Mouse (Mus musculus) right cerebral cortex, postnatal 25 days (tissue): ENCODE measurements around the gene Dnajb11.

Experiments
- DNase-seq: peaks from one replicate; pipeline ENCODE4 v3.0.0; 2022

Dnajb11 gene

DNA sequence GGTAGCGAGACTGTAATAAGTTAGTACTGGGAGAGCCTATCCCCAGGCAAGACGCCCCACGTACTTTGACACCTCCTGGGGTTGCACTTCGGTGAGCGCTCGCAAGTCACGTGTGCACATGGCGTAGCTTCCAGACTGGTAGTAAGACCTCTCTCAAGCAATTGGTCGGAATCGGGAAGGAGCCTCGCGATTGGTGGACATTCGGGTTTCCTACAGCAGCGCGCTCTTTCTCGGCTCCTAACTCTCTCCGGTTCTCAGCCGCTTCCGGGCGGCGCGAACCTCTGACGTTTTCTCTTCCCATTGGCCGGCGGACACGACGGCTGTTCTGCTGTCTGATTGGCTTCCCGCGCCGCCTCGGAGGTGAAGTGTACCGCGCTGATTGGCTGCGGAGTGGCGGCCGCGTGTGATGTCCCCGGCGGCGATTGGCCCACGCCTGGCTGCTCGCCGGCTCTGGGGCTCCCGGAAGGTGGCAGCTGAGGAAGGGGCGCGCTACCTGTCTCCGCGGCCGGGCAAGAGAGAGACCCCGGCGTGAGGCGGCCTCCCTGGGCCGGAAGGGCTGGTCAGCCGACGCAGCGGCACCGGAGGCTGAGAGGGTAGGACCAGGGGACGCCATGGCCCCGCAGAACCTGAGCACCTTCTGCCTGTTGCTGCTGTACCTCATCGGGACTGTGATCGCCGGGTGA lies at the start of gene Dnajb11, which contains the start of gene Tbccd1:
Gene Dnajb11 (plus strand): TSS at position 415 of the 683 bp plus-strand sequence.
Gene Tbccd1 (minus strand): TSS at position 239 of the 683 bp plus-strand sequence.
- peak; percentile 100 for DNase-seq

DNA sequence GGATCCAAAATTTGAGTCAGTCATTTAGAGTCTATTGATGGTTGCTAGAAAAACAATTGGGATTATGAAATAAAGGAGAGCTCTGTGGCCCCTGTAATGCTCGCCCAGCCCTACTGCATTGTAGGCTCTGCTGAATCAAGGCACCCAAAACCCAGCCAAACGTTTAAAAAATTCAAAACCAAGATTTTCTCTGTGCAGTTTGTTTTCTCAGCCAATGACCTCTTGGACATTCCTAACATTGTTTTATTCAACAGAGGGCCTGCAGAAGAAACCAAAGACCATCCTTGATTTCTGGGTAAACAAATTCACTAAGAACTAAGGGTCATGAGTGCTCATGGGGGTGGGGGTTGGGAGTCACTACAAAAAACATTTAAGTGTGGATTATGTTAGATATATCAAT lies 46.2 kb upstream of the Dnajb11 start, which contains the start of gene Crygs:
Gene Crygs (minus strand): TSS at position 101 of the 400 bp plus-strand sequence.
- no peak for DNase-seq

DNA sequence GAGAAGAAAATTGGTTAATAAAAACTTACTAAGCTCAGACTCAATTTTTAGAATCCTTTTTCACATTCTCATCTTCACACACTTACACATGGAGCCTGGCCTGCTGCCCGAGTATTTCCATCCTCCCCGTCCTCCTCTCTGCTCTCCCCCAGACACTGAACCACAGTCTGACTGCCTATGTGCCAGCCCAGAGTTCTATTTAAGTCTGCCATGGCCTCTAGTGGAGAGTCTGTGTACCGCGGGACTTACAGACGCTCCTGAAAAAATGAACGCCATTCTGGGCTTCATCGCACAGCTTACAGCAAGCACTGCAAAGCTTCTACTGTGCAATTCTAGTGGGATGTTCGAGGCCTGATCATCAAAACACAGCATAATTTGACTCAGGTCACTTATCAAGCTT lies 36.9 kb upstream of the Dnajb11 start:
- peak; percentile 39 for DNase-seq

DNA sequence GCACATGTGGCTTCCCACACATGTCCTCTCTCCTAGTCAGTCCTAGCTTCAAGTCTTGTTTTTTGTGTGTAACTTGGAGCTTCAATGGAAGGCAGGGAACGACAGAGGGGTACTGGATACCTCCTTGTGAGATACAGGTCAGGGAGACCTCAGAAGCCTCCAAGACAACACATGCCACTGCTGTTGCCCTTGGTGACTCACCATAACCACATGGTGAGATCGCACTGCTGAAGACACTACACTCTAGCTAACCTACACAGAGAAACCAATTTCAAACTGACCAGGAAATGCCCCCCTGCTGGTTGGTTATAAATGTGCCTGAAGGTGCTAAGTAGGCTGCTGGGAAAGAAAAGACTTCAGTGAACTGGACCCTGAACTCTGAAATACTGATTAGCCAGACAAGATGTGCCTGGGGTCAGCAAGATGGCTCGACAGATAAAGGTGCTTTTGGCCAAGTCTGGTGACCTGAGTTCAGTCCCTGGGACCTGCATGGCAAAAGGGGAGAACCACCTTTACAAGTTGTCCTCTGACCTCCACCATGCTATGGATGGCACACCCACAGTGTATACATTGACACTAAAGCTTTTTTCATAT lies 24.6 kb upstream of the Dnajb11 start:
- DNase-seq = no peak

DNA sequence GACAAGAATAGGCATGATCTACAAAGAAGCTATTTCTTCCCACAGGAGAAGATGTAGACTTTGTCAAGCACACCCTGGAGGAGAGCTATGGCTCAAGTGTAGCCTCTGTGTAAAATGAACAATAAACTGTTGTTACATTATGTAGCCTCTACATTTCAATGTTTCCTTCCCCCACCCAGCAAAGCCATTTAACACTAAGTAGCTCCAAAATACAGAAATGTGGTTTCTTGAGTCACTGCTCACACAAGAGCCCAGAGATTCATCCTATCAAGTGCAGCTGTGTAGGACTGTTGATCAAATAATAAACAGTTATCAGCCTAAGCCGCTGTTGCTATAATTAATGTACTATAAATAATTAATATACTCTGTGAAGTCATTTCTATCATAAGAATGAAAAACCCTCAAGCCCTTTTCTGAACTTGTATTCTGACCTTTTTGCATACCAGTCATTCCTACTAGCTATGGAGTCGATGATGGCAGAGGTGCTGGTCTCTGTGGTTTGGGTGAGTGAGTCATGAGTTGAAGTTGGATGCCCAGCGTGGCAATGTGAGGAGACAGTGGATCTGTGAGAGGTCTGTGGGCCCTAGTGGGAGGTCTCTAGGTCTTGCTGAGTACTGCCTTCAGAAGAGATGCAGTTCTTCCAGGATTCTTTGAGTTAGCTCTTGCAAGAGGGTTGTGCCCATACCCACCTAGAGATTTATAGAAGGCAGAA lies 18.3 kb upstream of the Dnajb11 start:
- DNase-seq = no peak

DNA sequence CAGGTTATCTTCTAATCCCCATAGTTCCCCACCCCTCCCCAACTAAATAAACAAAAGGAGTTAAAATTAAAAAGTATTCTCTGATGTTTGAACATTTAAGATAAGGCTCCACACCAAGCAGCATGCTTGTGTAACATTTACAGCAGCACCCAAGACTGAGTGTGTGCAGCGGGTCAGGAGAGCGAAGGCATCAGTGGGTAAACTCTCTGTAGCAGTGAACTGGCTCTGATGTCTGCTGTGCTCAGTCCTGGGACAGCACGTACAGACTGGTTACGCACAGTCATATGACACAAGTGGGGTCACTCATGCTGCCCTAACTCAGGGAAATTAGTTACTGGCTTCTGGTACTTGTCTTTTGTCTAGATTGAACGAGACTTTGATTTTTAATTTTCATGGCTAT lies 14.8 kb upstream of the Dnajb11 start:
- DNase-seq = no peak

DNA sequence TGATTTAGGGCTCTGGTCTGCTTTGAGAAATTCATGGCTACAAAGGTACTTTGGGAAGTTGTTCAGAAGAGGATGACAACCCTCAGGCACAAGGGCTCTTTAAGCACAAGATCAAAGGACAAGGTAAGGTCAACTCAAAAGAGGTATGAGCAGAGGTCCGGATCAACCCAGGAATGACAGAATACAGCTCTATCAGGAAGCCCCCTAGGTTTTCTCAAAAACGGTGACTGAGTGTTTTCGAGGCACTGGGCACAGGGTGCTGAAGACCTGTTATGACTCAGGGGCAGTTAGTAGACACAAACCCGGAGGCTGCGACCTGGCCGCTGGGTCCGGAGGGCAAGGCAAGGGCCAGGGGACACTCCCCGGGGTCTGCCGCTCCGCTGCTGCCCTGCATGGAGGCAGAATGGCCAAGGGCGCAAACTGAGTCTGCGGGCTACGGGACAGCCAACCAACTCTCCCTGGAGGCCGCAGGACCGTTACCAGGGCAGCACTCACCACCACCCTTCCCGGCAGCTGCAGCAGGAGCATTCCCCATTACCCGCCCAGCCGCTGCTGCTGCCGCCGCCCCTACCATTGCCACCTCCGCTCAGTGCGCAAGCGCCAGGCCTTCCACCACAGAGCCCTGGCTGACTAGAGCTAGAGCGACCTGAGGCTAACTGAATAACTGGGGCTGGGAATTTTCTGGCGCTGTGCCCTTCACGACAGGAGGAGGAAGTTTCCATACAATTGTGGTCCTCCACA lies 13.4 kb upstream of the Dnajb11 start:
- peak; percentile 77 for DNase-seq

DNA sequence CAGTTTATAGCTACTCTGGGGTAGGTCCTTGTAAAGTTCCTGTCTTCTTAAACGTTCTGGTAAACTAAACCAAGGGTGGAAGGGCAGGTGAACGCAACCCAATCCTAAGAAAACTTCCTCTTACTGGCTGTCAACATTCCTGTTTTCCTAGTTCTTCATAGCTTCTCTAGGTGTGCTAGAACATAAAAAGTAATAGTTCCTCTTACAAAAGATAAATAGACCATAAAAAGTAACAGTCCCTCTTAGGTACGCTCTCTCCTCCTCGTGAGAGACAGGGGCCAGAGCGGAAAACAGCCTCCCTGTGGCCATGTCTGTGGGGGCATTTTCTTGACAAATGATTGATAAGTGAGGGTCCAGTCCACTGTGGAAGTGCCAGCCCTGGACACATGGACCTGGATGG lies 12.8 kb upstream of the Dnajb11 start:
- DNase-seq = no peak

DNA sequence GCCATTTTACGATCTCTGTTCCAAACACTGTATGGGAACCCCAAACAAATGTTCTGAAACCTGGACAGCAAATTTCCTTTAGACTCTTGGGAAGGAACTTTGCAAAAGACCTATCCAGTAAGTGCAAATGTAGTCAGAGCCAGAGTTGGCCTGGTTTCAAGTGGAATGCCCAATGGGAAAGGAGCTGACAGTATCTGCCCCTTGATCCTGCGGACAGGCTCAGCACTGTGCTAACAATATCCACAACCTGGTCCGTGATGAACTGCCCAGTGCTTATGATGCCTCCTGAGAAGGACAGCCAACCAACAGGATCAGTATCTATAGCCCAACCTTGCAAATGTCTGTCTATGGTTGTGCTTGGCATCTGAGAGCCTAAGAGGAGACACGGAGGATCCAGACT lies 12.2 kb upstream of the Dnajb11 start:
- DNase-seq = no peak

DNA sequence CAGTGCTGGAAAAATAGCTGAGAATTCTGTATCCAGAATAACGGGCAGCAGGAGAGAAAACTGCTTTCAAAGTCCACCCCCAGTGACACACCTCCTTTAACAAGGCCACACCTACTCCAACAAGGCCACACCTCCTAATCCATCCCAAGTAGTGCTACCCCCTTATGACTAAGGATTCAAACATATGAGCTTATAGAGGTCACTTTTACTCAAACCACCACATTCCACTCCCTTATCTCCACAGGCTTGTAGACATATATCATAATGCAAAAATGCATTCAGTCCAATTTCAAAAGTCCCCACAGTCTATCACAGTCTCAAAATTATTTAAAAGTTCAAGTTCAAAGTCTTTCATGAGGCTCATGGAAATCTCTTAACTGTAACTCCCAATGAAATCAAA lies 10.0 kb upstream of the Dnajb11 start:
- DNase-seq = no peak

DNA sequence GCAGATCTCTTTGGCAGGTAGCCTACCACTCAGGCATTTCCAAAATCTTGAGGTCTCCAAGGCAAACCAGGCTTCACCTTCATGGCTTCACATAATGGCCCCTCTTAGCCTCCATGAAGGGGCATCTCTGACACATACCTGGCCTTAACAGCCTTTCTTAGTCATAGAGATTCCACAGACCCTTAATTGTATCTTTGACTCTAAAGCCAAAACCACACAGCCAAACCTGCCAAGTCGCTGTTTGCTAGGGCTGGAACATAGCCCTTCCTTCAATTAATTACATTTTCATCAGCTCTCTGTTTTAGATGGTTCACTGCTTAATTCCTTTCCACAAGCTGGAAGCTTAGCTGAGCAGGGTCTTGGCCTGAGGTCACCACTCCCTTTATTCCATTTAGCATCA lies 9.3 kb upstream of the Dnajb11 start:
- no peak for DNase-seq

DNA sequence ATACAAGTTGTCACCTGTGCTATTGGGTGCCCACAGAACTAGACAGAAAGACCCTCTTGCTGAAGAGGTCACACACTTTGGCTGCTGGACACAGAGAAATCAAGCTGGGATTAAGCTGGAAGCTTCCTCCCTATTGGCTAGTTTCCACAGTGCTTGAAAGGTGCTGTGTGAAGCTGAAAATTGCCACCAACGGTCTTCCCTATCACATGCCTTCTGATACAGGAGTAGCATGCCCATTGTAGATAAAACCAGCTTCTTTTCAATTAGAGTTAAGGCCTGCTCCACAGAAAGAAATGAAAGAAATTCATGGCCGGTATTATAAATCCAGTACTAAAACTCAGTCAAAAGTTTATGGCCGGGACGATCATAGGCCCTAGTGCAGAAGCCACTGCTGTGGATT lies 4.9 kb upstream of the Dnajb11 start:
- DNase-seq = no peak

DNA sequence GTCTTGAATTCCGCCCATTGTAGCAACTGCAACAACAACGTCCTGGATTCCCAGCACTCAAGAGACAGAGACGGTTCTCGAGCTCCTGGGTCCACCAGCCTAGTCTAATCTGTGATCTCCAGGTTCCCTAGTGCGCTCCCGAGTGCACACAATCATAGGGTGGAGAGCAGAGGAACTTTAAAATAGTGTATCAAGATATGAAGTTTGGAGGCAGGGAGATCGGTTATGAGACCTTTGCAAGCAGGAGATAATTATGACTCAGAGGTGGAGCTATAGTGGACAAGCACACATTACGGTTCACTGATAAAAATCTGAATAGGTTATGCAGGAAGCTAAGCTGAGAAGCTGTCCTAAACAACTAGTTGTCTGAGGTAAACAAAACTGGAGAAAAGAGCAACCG lies 872 bp upstream of the Dnajb11 start:
- no peak for DNase-seq

DNA sequence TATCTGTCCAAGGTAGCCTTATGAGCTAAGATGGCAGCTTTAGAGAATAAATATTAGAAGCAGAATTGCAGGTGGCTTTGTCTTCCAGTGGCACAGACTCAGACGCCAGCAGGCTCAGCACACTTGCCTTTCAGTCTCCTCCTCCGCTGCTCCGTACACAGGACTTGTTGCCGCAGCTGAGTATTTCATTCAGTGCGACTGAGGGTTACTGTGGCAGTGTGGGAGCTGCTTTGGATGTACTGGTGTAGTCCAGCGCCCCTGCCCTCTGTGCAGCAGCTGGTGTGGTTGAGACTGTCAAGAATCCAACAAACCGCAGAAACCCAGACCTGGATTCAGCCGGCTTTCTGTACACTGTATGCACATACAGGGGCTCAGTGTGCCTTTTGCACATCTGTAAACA lies 14.8 kb downstream of the Dnajb11 start:
- no peak for DNase-seq

DNA sequence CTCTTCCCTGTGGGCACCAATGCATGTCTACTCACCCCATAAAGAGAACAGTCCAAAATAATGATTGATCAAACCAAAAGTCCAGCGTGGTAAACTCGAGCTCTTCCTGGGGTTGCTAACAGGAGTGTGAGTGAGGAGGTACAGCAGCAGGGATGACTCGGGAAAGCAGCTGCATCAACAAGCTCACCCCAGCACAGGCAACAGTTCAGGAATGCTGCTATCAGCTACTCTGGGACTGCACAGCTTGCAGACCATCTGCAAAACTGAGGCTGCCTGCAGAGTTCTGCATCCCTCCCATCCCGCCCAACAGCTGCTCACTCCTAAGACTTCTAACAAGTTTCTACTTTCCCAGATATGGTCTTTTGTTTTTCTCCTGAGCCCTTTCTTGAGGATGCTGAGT lies 15.7 kb downstream of the Dnajb11 start:
- no peak for DNase-seq

DNA sequence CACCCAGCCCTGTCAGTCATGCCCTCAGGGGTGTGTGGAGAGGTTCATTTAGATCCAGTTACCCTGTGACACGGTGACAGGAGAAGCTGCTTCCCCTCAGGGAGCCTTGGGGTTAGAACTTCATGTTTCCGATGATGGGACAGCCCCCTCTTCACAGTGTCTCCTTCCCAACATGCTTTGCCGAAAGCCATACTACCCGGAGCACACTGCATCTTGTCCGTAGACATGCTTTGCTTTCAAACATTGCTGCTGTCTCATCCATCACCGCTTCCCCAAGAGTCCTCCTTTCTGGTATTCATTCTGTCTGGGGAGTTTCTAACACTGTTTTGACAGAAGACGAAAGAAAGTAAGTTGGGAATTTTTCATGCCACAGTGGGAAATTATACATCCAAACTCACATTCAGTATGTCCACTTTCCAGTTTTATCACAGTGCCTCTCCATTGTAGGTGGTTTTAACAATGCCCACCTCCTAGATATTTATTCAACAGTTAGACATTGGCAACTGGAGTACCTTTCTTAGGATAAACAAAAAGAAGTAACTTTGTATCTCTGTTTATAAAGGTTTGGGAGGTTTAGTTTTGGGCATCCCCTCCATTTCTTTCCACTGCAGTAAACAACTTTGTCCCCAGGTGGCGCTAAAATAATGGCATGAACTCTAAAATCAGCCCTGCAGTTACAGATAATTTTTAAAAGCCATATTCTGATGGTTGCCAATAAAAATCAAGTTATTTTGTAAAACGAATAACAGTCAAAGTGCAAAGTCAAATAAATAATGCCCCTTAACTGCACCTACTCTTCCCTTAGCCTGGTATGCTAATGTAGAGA lies 18.8 kb downstream of the Dnajb11 start:
- no peak for DNase-seq

DNA sequence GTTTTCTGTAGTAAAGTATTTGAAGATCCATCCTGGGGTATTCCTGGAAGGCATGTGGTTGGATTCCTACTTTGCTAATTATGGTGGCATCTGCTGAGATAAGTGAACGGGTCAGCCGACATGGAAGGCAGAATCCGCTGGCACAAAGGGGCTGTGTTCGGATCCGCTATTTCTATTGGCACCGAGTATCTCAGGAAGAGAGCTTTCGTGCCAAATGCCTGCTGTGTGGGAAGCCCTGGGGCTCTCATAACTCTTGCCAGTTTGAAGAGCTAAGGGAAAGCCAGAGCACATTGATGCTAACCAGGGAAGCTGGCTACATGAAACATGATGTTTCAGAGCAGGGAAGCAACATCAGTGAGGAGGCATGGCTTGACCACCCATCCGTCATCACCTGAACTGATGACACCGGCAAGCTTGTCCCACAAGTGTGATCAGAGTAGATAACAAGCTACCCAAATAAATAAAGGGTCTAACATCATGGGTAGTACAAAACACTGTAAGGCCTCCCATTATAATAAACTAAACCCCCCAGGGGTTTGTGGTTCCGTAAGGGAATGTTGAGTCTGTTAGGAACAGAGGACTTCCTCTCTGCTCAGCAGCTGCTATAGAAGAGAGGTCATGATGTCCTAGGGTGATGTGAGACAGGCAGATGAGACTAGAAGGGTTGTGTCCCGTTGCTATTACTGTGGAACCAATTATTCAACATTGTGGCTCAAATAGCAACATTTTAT lies 20.2 kb downstream of the Dnajb11 start:
- no peak for DNase-seq

DNA sequence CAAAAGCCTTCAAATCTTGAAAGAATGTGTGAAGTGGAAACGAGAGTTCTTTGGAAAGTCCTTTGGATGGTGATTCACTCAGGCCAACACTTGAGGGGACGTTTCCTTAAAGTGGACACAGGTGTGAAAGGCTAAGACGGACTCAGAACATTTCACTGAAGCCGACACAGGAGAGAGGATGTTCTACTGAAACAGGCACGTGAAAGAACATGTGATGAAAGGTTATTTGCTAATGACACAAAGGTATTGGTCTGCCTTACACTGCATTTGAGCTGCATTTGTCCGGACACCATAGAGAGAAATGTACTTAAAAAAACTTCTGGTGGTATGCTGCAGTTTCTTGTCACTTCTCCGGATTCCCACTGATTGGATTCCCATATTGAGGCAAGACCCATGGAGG lies 21.1 kb downstream of the Dnajb11 start:
- DNase-seq = no peak

DNA sequence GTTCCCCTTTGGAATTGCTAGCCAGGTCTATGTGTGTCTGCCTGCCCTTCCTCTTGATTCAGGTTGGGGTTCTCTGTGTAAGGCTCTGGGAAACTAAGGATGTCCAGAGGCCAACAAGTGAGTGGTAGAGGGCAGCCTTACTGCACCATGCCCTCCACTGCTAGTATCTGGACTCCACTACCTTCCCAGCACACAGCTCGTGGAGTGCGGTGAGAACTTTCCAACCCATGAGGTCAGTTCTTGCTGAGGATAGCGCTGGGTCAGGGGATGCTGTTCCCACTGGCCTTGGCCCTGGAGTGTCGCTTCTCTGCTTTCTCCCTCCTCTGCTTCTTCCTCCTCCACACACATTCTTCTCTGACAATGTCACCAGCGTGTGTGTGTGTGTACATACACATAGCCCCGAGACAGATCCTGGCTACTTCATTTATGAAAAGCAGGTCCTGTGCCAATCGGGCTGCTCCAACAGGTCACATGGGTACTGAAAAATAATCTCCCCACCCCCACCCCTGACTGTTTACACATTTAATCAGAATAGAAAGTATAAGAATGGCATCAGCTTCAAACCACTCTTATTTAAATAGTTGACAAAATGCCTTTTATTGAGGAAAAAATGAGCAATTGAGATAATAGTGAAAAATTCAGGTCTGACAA lies 22.4 kb downstream of the Dnajb11 start:
- DNase-seq = no peak

DNA sequence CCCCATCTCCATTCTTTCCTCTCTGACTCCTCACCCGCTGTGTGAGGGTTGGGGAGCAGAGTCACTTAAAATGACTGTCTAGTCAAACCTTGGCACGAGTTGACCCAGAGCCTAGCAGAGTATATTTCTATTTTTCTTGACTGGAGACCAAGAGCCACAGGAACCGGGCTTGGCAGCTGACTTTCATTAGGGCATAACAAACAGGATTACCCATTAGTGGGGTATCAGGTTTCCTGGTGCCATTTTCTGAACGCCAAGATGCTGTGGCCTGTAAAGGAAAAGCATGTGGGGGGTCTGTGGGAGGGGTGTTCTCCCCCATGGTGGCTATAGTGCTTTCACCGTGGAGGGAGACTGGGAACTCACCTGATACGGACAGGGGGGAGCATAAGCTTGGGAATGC lies 23.3 kb downstream of the Dnajb11 start:
- DNase-seq = no peak

DNA sequence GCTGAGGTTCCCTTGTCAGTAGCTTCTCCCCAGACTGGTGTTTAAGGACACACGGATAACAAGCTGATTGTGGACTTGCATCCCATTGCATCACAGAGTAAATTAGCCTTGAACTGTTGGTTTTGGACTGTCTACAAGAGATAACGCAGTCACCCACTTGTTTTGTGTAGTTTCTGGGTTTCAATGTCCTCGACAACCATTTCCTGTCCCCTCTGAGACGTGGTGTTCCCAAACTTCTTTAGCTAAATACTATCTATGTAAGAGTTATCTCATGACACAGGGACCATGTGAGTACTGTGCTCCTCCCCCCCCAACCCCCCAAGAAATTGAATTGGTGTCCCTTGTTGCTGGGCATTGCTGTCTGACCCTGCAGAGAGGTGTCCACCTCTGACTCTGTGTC lies 23.8 kb downstream of the Dnajb11 start:
- no peak for DNase-seq
